Mouse (Mus musculus): ENCODE data around the gene Kpnb1. TPM values are rescaled to one million over a fixed set of nuclear protein-coding genes. Genes with fewer than 3 reads are reported as not detected.

The Kpnb1 gene
- polyA plus RNA-seq, 1 experiment from 2014 or later = 57.3 TPM

- peaks cover 55% of the 10 kb centered on the region for H3K4me1 ChIP-seq
- H3K27ac ChIP-seq = peak overlapping the region; percentile 94
- WGBS = 2% methylated on average over 14 of the region's 14 CpGs
- H3K27me3 ChIP-seq = peaks cover 5% of the 10 kb centered on the region; the same call in 1 of the 2 replicates
- H3K4me3 ChIP-seq = peak overlapping the region; percentile 80
- H3K4me2 ChIP-seq (replicated peaks) = peak overlapping the region; percentile 85
- H3K9ac ChIP-seq = peak overlapping the region; percentile 84
- H3K9me3 ChIP-seq = no peaks in the 10 kb centered on the region
- H3K36me3 ChIP-seq = peaks cover 41% of the 10 kb centered on the region
- peak; percentile 1; the same call in 1 of the 2 replicates for ATAC-seq (ENCODE audit: low FRiP score, low read depth)
These were observed 37.7 kb downstream of the Kpnb1 start for GRCm38 (mm10) chr11:97149995-97150410.

- Histone ChIP-seq H3K9ac (peak overlapping the region; percentile 84; the same call in 1 of the 2 replicates), H3K27me3 (peaks cover 5% of the 10 kb centered on the region; the same call in 1 of the 2 replicates), H3K4me2 (replicated peaks) (peak overlapping the region; percentile 85), H3K4me3 (peak overlapping the region; percentile 80), H3K36me3 (peaks cover 45% of the 10 kb centered on the region), H3K27ac (peak overlapping the region; percentile 94; the same call in 1 of the 2 replicates), H3K4me1 (peaks cover 50% of the 10 kb centered on the region), H3K9me3 (no peaks in the 10 kb centered on the region)
- ATAC-seq (ENCODE audit: low FRiP score, low read depth) = no peak
- WGBS = 26% methylated on average over 9 of the region's 9 CpGs
These were observed 38.7 kb downstream of the Kpnb1 start for GRCm38 (mm10) chr11:97149026-97149425.

GRCm38 (mm10) chr11:97148591-97148990 is 39.1 kb downstream of the Kpnb1 start:
- peaks cover 49% of the 10 kb centered on the region for H3K36me3 ChIP-seq
- peaks cover 5% of the 10 kb centered on the region; the same call in 1 of the 2 replicates for H3K27me3 ChIP-seq
- peak overlapping the region; percentile 85 for H3K4me2 ChIP-seq (replicated peaks)
- no peak overlapping the region for H3K27ac ChIP-seq
- no peak for ATAC-seq (ENCODE audit: low FRiP score, low read depth)
- WGBS = 28% methylated on average over 12 of the region's 12 CpGs
- H3K9me3 ChIP-seq = no peaks in the 10 kb centered on the region
- peak overlapping the region; percentile 80; the same call in 1 of the 2 replicates for H3K4me3 ChIP-seq
- H3K9ac ChIP-seq = 0 out of 2 replicates have a peak overlapping the region, but pooled peaks have one; percentile 84
- H3K4me1 ChIP-seq = peaks cover 50% of the 10 kb centered on the region

GRCm38 (mm10) chr11:97147333-97147732 is 40.3 kb downstream of the Kpnb1 start:
- H3K4me2 ChIP-seq (replicated peaks) = no peak overlapping the region
- WGBS = 75% methylated on average over 8 of the region's 8 CpGs
- H3K9me3 ChIP-seq = no peaks in the 10 kb centered on the region
- H3K9ac ChIP-seq = no peak overlapping the region
- H3K4me3 ChIP-seq = no peak overlapping the region
- H3K4me1 ChIP-seq = peaks cover 43% of the 10 kb centered on the region
- no peak overlapping the region for H3K27ac ChIP-seq
- peaks cover 59% of the 10 kb centered on the region for H3K36me3 ChIP-seq
- ATAC-seq (ENCODE audit: low FRiP score, low read depth) = no peak
- H3K27me3 ChIP-seq = peaks cover 5% of the 10 kb centered on the region; the same call in 1 of the 2 replicates

DNA sequence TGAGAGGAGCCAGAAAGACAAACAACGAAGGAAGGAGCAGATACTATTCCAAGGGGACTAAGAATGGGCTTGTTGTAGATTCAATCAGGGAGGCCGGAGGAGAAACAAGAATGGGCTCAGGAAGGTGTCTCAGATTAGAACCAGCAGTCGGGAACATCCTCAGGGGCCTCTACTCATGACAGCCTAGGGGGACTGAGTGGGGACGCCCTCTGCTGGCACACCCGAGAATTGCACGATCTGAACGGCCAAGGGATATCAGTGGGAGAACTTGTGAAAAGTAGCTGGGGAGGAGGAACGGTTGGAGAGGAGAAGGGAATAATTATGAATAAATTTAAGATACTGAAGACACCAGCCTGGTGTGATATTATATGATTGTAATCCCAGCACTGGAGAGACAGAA is 41.0 kb downstream of the Kpnb1 start:
- H3K27ac ChIP-seq = no peak overlapping the region
- 6% methylated on average over 8 of the region's 8 CpGs for WGBS
- no peak overlapping the region for H3K4me3 ChIP-seq
- H3K4me1 ChIP-seq = peaks cover 37% of the 10 kb centered on the region
- H3K36me3 ChIP-seq = peaks cover 63% of the 10 kb centered on the region
- H3K4me2 ChIP-seq (replicated peaks) = no peak overlapping the region
- peak overlapping the region; percentile 8; the same call in 1 of the 2 replicates for H3K9ac ChIP-seq
- peaks cover 5% of the 10 kb centered on the region for H3K27me3 ChIP-seq
- no peaks in the 10 kb centered on the region for H3K9me3 ChIP-seq
- ATAC-seq (ENCODE audit: low FRiP score, low read depth) = no peak

DNA sequence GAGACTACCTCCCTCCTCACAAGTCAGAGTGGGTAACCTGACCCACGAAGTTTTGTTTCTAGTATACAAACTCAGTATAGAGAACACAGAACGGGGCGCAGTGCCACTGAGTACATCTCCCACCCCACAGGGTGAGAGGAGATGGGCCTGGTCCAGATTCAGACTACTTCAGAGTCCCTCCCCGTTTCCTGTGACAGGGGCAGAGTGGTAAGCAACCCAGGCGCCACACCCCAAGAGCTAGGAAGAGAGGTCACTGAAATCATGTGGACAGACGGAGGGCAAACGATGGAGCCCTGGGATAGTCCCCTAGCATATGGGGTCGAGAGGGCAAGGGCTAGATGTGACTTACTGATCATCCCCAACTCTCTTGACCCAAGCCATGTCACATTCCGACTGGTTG is 41.7 kb downstream of the Kpnb1 start:
- 0 out of 2 replicates have a peak overlapping the region, but pooled peaks have one; percentile 8 for H3K9ac ChIP-seq
- H3K9me3 ChIP-seq = no peaks in the 10 kb centered on the region
- H3K27me3 ChIP-seq = peaks cover 13% of the 10 kb centered on the region
- H3K27ac ChIP-seq = no peak overlapping the region
- no peak for ATAC-seq (ENCODE audit: low FRiP score, low read depth)
- peaks cover 63% of the 10 kb centered on the region for H3K36me3 ChIP-seq
- WGBS = 59% methylated on average over 9 of the region's 9 CpGs
- H3K4me3 ChIP-seq = no peak overlapping the region
- H3K4me2 ChIP-seq (replicated peaks) = no peak overlapping the region
- H3K4me1 ChIP-seq = peaks cover 35% of the 10 kb centered on the region

- Histone ChIP-seq H3K4me2 (replicated peaks) (no peak overlapping the region), H3K27ac (no peak overlapping the region), H3K27me3 (peaks cover 19% of the 10 kb centered on the region), H3K36me3 (peaks cover 65% of the 10 kb centered on the region), H3K9me3 (no peaks in the 10 kb centered on the region), H3K4me1 (peaks cover 35% of the 10 kb centered on the region), H3K9ac (no peak overlapping the region), H3K4me3 (no peak overlapping the region)
- 68% methylated on average over 2 of the region's 2 CpGs for WGBS
- no peak for ATAC-seq (ENCODE audit: low FRiP score, low read depth)
These were observed 42.4 kb downstream of the Kpnb1 start for GRCm38 (mm10) chr11:97145320-97145719.

DNA sequence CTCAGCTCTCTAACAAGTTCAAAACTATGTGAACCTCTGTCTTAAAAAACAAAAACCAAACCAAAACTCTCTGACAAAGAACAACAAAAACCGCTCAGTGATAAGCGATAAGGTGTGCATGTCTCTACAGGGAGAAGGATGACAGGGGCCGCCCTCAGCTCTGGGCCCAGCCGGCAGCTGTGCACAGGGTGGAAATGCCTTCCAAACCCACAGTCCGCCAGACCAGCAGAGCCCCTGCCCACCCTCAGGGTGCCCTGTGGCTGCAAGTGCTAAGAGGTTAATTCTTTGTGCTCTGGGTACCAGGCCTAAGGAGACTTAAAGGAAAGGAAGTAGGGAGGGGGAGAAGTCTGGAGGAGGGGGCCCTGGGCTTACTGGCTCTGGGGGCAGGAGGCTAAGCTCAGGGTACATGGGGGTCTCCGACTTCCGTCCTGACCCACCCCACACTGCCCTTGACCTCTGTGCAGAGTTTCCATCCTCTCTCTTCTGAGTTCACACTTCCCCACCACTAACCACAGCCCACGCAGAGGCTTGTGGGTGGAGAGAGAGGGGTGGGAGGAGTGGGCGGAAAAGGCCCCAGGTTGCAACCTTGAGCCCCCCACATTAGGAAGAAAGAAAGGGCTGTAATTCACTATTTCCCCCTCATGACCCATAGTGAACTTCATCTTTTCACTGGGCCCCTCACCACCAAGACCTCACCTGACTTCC is 44.3 kb downstream of the Kpnb1 start:
- Histone ChIP-seq H3K9me3 (no peaks in the 10 kb centered on the region), H3K4me3 (no peak overlapping the region), H3K27ac (no peak overlapping the region), H3K4me1 (peaks cover 29% of the 10 kb centered on the region), H3K36me3 (peaks cover 79% of the 10 kb centered on the region), H3K4me2 (replicated peaks) (no peak overlapping the region), H3K27me3 (peaks cover 34% of the 10 kb centered on the region), H3K9ac (no peak overlapping the region)
- 63% methylated on average over 9 of the region's 9 CpGs for WGBS
- no peak for ATAC-seq (ENCODE audit: low FRiP score, low read depth)

- H3K27ac ChIP-seq = no peak overlapping the region
- H3K4me1 ChIP-seq = peaks cover 26% of the 10 kb centered on the region
- no peak overlapping the region for H3K9ac ChIP-seq
- H3K27me3 ChIP-seq = peaks cover 45% of the 10 kb centered on the region
- no peak overlapping the region for H3K4me3 ChIP-seq
- WGBS = 64% methylated on average over 8 of the region's 8 CpGs
- no peak for ATAC-seq (ENCODE audit: low FRiP score, low read depth)
- H3K36me3 ChIP-seq = peaks cover 79% of the 10 kb centered on the region
- no peaks in the 10 kb centered on the region for H3K9me3 ChIP-seq
- no peak overlapping the region for H3K4me2 ChIP-seq (replicated peaks)
These were observed 45.5 kb downstream of the Kpnb1 start for GRCm38 (mm10) chr11:97142159-97142608.

- no peak for ATAC-seq (ENCODE audit: low FRiP score, low read depth)
- H3K4me3 ChIP-seq = no peak overlapping the region
- peaks cover 57% of the 10 kb centered on the region for H3K27me3 ChIP-seq
- peaks cover 81% of the 10 kb centered on the region for H3K36me3 ChIP-seq
- no peak overlapping the region for H3K4me2 ChIP-seq (replicated peaks)
- WGBS = 68% methylated on average over 4 of the region's 4 CpGs
- peaks cover 14% of the 10 kb centered on the region for H3K4me1 ChIP-seq
- no peaks in the 10 kb centered on the region for H3K9me3 ChIP-seq
- H3K9ac ChIP-seq = no peak overlapping the region
- H3K27ac ChIP-seq = no peak overlapping the region
These were observed 46.9 kb downstream of the Kpnb1 start for GRCm38 (mm10) chr11:97140811-97141210.

DNA sequence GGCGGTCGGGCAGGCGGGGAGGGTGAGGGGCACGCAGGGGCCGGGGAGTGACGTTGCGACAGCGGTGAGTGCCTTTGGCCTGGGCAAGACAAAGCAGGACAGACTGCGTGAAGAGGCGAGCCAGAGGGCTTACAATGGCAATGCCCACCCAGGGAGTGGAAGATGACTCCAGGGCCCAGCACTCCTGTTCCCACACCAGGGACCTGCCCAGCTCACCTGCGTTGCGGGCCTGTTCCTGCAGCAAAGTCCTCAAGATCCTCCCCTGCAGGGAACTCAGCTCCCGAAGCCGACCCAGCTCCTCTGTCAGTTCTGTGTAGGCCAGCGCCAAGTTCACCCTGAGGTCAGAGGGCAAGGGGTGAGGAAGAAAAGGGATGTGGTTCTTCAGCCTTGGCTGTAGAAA is 48.4 kb downstream of the Kpnb1 start:
- 17% methylated on average over 15 of the region's 15 CpGs for WGBS

DNA sequence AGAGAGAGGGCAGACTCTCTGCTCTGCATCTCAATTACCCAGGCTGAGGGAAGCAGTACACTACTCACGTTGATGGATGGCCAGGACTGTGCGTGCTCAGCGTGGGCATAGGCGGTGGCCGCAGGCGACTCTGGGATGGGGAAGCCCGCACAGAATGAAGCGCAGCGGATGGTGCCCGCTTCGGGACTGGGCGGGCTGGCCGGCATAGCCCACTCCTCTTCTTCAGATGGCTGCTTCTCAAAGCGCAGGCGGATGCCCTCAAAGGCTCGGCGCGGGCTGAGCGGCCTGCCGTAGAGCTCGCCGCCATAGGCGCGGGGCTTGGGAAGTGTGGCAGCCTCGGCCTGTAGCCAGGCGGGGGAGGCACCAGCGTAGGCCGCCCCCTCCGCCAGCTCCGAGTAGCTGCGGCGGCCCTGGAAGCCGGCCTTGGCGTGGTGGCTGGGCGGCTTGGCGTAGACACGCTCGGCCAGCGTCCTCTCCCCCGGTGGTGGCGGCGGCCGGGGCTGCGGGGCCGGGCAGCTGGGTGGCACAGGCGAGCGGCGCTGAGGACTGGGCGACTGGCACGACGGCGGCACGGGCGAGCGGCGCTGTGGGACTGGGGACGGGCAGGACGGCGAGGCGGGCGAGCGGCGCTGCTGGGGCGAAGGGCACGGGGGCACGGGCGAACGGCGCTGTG is 49.0 kb downstream of the Kpnb1 start:
- Histone ChIP-seq H3K36me3 (peaks cover 61% of the 10 kb centered on the region), H3K9ac (peak overlapping the region; percentile 61), H3K4me2 (replicated peaks) (peak overlapping the region; percentile 66), H3K9me3 (no peaks in the 10 kb centered on the region), H3K27ac (no peak overlapping the region), H3K4me1 (peaks cover 13% of the 10 kb centered on the region), H3K4me3 (peak overlapping the region; percentile 38), H3K27me3 (peaks cover 69% of the 10 kb centered on the region)
- peak; percentile 60 for ATAC-seq (ENCODE audit: low FRiP score, low read depth)
- 12% methylated on average over 68 of the region's 69 CpGs for WGBS

More for the DNA sequence above, 48.4 kb downstream of the Kpnb1 start:
- H3K4me2 ChIP-seq (replicated peaks) = peak overlapping the region; percentile 66
- H3K4me3 ChIP-seq = peak overlapping the region; percentile 38
- peaks cover 67% of the 10 kb centered on the region for H3K36me3 ChIP-seq
- no peak for ATAC-seq (ENCODE audit: low FRiP score, low read depth)
- H3K9ac ChIP-seq = peak overlapping the region; percentile 61
- no peak overlapping the region for H3K27ac ChIP-seq
- H3K9me3 ChIP-seq = no peaks in the 10 kb centered on the region
- peaks cover 13% of the 10 kb centered on the region for H3K4me1 ChIP-seq
- H3K27me3 ChIP-seq = peaks cover 67% of the 10 kb centered on the region

All from limb, embryonic 13.5 days (tissue).